Mouse (Mus musculus) WW6 (cell line): ENCODE data around the gene 2810006K23Rik.
"Not testable (repeated sequence)": the region's sequence is repeated elsewhere in the genome, so short reads cannot be mapped to it uniquely, and the experiment has no call there.

ENCODE experiments used
- DNase-seq: peaks from one replicate; pipeline ENCODE4 v3.0.0-alpha.2; 2013; ENCODE audit warnings: low read depth, low spot score

2810006K23Rik gene

DNA sequence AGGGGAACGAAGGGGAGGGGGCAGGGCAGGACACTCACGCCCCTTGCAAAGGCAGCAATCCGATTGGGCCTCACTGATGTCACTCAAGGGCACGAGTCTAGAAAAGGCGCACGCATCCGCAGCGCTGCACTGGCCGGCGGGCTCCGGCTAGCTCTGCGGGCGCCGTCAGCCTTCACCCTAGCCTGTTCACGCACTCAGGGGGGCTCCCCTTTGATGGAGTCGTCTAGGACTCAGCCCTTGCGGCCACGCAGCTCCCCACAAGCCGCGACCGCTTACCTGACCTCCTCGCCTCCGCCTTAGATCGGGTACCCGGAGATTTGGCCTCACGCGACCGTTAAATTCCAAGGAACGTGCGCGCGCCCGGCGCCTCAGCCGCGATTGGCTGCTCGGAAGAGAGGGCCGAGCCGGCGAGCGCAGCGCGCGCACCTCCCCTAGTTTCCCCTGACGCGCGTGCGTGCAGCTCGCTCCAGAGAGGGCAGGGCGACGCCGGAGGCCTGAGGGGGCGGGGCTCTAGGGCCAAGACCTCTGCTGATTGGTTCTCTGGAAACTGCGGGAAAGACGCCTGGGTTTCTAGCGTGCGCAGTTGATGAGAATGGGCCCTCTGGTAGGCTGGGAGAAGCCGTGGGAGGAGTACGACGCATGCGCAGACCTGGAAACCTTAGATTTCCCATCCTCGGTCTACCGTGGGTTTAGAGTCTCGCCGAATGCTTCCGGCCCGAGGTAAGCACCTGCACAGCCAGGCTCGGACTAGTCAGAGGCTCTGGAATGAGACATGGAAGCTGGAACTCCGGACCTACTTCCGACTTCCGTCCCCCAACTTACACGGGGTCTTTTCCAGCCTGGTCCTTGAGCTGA is at the start of gene 2810006K23Rik, which contains the start of gene Mphosph9:
Gene 2810006K23Rik (plus strand): TSS at position 580 of the 855 bp plus-strand sequence.
Gene Mphosph9 (minus strand): TSS at position 463 of the 855 bp plus-strand sequence.
- peak; percentile 99 for DNase-seq

DNA sequence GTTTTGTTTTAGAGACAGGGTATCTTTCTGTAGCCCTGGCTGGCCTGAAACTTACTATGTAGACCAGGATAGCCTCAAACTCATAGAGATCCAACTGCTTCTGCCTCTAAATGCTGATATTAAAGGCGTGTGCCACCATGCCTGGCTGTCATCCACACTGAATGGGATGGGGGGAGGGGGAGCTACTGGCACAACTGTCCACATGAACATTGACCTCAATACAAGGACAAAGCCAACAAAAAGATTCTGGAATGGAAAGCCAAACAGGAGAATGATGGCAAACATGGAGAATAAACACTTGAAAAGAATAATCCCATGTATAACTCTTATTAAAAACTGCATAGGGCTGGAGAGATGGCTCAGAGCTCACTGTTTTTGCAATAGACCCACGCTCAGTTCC is 45.0 kb upstream of the 2810006K23Rik start:
- DNase-seq, result no peak

DNA sequence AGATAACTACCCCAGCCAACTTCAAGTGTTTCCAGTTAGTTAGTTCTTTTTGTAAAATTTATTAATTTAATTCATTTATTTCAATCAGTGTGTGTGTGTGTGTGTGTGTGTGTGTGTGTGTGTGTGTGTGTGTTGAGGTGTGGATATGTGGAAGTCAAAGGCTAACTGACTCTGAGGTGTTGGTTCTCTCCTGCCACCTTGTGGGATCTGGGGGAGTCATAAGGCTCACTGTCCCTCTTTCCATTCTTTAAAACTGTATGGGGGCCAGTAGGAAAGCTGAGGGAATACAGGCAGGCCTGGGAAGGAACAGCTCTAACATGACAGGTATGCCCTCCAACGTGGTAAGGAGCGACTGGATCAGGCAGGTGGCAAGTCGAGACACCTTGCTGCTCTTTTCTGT is 43.6 kb upstream of the 2810006K23Rik start:
- DNase-seq, result no peak

DNA sequence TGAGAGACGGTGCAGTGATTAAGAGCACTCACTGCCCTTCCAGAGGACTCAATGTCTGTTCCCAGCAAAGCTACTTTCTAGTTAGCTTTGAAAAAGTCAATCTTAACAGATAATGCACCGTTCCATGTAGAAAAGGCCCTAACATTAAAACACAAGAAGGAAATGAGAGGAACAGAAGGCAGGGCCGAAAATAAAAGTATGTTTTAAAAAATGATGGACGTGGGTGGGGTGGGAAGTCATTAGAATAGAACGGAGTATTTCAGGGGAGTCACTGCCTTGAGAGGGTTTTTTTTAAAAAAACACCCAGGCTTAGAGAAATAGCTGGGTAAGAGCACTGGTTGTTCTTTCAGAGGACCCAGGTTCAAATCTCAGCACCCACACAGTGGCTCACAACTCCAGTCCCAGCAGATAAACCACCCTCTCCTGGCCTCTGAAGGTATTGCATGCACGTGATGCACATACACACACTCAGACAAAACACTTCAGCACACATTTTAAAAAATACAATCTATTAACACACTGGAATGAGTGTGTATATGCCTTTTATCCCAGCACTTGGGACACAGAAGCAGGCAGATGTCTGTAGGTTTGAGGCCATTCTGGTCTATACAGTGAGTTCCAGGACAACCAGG is 40.2 kb upstream of the 2810006K23Rik start:
- no peak for DNase-seq

DNA sequence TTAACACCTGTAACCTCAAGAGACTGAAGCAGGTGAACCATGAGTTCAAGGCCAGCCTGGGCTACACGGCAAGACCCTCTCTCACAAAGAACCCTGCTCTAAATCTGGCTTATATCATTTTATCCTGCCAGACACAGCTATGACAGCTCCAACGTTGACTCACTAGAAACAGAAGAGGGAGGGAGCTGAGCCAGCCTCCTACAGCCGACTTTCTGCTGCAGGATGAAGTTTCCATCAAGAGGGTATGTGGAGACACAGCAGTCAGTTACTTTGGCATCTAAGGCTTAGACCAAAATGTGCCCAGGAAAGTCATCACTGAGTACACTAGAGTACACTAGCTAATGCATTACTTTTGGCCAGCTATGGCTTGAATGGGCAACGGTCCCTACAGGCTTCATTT is 37.7 kb upstream of the 2810006K23Rik start:
- no peak for DNase-seq

DNA sequence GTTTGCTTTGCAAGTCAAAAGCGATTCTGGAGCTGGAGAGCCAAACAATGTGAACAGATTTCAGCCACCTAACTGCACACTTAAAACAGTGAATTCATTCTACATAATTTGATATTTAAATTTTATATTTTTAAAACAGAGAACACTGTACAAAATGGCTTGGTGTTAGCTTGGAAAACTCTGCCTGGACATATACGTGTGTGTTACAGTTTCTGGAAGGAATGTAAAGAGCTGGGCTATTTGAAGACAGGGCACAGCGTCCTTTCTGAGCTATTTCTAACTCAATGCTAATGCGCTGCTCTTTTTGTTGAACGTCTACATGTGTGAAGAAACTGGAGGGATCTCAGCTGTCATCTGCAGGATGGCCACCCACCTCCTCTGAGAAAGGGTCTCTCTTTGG is 33.9 kb upstream of the 2810006K23Rik start:
- no peak for DNase-seq

DNA sequence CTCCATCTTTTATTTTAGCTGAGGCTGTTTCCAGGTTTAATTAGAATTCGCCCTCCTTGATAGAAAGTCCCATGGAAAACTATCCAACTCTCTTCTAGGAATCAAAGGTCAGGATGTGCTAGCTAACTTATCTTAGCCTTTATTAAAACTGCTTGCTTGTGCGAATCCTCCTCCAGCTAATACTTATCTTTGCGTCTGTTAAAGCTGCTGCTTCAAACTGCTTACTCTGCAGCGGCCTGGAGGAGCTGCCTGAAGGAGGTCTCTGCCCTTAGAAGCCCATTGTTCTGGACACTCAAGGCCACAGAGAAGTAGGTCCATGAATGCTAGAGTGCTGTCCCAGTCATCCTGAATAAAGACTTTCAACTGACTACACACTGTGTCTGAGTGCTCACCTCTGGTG is 31.4 kb upstream of the 2810006K23Rik start:
- no peak for DNase-seq

DNA sequence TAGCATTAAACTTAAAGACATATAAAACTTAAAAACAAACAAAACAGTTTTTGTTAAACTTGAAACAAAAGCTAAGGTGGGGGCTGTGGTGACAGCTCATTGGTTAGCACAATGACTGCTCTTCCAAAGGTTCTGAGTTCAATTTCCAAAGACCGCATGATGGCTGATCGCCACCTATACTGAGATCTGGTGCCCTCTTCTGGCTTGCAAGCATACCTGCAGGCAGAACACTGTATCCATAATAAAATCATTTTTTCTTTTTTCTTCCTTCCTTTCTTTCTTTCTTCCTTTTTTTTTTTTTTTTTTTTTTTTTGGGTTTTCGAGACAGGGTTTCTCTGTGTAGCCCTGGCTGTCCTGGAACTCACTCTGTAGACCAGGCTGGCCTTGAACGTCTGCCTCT is 28.6 kb upstream of the 2810006K23Rik start:
- not testable (repeated sequence) for DNase-seq

DNA sequence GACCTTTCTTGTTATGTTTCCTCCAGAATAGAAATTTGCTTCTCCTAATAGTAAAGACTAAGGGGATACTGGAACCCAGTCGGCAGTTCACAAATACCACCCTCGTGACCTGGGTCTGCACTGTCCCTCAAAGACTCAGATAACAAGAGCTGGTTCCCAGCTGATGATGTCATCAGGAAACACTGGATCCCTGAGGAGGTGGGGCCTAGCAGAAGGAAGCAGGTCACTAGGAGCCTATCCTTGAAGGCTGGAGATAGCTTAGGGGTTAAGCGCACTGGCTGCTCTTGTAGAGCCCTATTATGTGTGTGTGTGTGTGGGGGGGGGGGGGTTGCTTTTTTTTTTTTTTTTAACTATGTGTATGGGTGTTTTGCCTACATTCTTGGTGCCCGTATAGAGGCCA is 27.8 kb upstream of the 2810006K23Rik start:
- no peak for DNase-seq

DNA sequence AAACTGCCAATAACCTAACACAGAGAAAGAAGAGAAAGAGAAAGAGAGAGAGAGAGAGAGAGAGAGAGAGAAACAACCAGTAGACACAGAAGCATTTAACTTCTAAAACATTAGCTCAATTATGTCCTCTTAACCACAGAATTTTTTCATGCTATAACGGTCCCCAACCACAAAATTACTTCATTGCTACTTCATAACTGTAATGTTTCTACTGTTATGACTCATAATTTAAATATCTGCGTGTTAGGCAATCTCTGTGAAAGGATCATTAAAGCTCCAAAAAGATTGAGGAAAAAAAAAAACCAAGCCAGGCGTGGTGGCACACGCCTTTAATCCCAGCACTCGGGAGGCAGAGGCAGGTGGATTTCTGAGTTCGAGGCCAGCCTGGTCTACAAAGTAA is 25.0 kb upstream of the 2810006K23Rik start:
- DNase-seq, result not testable (repeated sequence)

DNA sequence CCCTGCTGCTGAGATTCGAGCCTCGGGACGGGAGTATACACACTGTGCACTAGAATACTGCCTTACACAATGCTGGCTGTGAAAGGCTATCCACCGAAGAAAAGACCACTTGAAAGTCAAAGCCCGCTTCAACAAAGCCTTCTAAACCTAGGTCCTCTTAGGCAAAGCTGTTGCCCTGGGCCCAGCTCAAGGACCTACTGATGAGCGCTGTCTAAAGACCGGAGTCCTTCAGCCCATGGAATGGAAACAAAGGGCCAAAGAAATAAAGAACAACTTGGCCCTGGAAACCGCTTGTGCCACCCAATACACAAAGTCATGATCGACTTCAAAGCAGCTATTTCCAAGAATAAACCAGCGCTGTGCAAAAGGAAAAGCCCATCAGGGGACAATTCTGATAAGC is 18.7 kb upstream of the 2810006K23Rik start:
- no peak for DNase-seq

DNA sequence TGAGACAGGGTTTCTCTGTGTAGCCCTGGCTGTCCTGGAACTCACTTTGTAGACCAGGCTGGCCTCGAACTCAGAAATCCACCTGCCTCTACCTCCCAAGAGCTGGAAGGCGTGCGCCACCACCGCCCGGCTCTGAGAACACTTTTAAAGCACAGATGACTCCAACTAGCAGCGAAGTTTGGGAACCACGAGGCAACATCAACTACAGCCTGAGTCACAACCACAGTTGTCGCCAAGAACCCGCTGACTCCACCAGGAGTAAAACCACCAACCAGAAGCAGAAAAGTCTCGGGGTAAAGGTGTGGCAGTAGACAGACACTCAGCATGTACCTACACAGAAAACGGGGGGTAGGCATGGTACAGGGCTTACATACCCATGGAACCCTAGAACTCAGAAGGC is 17.8 kb upstream of the 2810006K23Rik start:
- no peak for DNase-seq

DNA sequence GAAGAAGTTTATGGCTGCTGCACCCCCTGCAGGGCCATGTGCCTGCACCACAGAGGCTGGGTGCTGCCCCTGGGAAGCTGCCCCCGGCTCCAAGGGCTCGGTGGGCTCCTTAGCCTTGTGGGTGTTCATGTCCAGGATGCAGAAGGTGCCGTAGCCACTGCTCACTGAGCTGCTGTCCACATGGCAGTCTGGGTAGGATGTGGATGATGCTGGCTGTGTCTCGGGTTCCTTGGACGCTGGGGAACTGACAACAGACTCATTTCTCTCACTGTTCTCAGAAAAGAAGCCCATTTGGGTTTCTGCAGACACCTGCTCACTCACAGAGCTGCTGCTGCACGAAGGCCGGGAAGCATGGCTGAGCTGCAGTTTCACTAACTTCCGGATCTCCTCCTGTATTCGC is 12.4 kb upstream of the 2810006K23Rik start:
- DNase-seq, result no peak

DNA sequence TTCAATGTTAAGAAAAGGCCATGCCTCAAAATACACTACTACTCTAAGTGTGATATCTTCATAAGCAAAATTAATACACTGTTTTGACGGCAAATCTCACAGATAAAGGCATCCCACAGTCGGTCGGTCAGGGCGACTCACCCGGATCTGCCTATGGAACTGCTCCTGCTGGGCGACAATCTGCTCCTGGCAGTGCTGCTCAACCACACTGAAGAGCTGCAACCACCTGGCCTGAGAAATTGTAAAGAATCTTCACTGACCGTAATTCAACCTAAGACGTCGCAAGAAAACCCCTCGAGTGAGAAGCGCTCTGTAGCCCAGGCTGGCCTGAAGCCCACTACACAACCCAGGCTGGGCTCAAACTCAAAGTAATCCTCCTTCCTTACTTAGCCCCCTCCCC is 11.9 kb upstream of the 2810006K23Rik start:
- no peak for DNase-seq

DNA sequence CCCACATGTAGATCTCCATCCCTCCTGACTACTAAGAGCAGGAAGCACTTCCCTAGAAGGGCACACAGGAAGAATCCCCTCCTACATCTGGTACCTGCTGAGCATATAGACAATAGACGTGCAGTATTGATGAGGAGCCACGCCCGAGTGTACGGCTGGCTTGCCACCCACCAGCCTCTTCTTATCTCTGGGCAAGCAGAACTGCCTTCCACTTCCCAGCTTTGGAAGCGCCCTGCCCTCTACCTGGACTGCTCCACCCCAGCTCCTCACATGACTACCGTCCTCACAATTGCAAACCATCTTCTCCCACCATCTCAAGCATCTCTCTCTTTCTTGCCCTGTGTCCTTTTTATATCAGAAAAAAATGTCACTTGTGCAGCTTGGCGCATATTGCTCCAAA is 10.2 kb upstream of the 2810006K23Rik start:
- no peak for DNase-seq

DNA sequence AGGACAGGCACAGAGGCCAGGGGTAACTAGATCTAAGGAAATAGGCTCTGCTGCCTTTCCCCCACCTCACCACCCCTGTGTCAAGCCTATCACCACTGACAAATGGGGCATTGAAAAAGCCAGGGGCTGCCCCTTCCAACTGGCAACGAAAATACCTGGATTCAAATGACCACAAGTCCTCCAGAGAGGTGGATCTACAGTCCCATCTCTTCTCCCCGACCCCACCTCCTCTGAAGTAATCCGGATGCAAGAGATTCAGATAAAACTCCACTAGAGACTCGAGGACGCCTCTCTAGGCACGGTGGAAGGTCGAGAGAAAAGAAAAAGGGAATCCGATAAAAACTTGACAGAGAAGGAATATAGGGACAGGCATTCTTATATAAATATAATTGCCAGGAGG is 1.1 kb upstream of the 2810006K23Rik start:
- no peak for DNase-seq

DNA sequence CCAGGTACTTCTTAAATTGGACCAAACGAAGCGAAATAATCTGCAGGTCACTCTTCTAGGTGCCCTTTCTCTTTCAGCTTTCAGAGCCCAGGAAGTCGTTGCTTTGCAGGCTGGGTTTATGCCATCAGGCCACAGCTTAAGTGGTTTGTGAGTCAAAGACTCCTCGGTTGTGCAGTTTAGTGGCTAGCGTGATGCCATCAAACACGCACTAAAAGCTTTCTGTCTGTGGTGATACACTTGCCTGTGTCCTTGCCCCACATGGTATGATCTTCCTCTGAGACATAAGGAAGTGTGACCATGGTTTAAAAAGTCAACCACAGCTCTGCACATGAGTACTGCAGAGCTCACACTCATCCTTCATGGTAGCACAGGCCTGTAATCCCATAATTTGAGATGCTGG is 2.2 kb downstream of the 2810006K23Rik start:
- DNase-seq, result no peak

DNA sequence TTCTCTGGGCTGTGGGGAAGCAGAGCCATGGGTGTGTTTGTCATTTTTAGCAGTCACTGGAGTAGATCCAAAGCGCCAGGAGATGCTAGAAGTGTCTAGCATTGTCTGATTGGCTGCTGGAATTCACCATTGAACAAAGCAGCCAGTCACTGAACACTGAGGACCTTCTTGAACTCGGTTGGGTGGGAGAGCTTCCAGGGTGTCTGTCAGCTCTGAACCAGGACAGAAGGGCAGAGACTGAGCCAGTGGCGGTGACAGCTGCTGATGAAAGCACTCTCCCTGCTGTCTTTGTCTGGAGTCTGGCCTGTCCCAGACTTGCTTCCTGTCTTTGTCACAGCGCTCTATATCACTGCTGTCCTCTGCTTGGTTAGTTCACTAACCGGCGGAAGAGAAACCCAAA is 6.5 kb downstream of the 2810006K23Rik start:
- DNase-seq, result no peak

DNA sequence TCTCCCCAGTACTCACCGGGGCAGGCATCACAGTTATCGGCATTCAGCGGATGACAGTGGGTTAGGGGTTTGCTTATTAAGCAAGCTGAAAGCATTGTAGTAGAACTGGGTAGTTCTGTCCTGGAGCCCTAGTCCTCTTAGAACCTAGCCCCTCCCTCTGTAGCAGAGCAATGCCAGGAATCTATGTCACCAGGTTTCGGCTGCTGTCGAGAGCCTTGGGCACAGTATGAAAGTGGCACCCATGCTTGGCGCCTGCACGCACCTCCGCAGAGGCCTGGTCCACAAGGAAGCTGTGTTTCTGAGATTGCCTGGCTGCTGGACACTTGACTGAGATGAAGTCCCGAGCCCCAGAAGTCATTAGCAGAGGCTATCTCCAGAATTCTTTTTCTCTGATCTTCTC is 9.2 kb downstream of the 2810006K23Rik start:
- no peak for DNase-seq

DNA sequence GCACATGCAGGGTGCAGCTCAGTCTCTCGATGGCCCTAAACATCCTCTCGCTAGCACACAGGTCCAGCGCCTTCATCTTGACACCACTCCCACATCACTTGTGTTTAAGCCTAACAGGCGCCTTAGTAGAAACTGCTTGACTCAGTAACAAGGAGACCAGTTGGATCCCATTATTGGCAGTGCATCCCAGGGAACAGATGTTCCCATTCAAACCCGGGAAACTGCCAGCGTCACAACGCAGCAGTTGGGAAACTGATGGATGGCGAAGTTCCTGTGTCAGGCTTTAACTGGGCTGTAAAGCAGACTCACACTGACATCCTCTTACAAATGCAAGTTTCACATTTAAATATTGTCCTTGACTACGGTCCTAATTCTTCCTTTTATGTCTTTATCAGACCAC is 10.0 kb downstream of the 2810006K23Rik start:
- DNase-seq, result no peak

DNA sequence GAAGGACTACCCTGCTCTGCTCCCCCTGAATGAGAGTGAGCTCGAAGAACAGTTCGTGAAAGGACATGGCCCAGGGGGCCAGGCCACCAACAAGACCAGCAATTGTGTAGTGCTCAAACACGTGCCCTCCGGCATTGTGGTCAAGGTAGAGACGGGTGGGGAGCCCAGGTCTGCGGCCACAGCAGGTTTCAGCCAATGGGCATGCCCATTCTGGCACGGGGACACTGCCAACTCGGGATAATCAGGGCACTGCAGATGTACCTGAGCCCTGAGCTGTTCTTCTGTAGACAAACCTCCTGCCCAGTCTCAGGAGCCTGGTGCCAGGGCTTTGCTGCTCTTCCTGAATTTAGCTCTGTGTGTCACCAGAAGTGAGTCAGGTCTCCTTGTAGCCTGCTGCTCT is 10.9 kb downstream of the 2810006K23Rik start:
- DNase-seq, result no peak

DNA sequence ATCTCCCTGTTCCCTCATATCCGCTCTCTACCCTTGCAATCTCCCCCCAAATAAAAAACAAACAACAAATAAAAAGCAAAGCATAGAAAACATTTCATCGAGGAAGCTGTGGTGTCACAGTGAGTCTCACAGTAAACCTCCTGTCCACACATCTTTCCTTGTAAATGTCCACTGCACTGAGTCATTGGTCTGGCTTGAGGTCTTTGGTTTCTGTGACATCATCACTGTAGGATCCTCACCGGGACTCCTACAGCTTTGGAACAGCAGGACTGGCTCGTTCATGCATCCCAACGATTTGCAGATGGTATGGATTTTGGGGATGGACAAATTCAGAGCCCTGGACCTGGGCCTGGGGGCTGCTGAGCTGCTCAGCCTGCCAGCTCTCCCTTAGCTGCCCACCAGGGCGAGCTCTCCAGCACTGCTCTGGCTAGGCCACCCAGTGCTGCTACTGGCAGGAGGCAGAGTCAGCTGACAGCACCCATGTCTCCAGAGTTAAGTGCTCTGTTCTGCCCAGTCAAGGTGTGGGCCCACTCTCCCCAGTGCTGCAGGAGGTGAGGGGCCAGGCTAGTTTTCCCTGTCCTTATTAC is 14.0 kb downstream of the 2810006K23Rik start:
- not testable (repeated sequence) for DNase-seq

DNA sequence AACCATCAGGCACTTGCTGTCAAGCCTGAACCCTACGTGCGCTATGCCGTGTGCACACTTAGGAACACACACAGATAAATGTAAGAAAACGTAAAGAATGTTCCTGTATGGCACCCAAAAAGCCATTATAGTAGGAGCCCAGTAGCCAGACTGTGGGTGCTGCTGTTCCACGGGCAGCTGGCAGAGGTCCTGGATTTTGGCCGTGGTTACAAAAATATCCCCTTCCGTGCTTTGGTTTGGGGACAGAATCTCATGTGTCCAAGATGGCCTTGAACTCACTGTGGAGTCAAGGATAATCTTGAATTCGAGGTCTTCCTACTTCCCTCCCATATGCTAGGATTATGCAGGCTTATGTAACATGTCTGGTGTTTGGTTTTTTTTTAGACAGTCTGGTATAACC is 15.0 kb downstream of the 2810006K23Rik start:
- DNase-seq, result no peak
